Mouse (Mus musculus): ENCODE measurements around the gene B230217C12Rik. TPM values are rescaled to one million over a fixed set of nuclear protein-coding genes. Genes with fewer than 3 reads are reported as not detected.
"Not testable (repeated sequence)": the region's sequence is repeated elsewhere in the genome, so short reads cannot be mapped to it uniquely, and the experiment has no call there.

The B230217C12Rik gene
- total RNA-seq, 2 experiments from 2014 or later, result 1.7 TPM; not detected in 1

DNA sequence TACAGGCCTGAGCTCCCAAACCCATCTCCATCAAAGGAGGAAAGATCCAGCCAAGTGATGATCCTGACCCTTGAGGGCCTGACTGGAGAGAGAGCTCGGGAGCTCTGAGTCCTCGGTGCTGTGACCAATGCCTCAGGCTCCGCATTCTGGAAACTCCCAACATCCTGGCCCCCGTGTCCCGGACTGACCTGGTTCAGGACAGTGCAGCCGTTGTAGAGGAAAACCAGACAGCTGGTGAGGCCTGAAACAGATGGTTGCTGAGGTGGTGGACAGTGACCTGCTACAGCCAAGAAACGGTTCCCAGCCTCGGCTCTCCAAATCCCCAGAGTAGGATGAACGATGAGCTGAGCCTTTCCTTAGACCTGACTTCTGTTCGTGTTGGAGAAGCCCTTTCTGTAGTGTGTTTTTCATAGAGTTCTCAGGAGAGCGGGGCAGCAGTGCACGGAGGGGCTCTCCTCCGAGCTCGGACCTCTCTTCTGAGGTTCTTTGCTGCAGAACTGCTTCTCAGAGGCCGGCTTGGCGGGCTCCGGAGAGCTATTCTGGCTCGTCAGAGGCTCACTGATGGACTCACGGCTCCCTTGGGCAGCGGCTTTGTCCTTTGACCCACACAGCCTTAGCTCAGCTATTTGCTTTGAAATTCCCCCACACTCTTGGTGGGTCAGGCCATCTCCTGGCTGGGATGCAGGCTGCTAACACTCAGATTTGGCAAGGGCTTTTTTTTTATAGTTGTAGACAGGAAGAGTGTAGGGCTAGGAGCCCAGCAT is 17.6 kb upstream of the B230217C12Rik start:
- no peak for ATAC-seq (replicated peaks; ENCODE audit: low FRiP score, low TSS enrichment, poor library complexity, severe bottlenecking)

DNA sequence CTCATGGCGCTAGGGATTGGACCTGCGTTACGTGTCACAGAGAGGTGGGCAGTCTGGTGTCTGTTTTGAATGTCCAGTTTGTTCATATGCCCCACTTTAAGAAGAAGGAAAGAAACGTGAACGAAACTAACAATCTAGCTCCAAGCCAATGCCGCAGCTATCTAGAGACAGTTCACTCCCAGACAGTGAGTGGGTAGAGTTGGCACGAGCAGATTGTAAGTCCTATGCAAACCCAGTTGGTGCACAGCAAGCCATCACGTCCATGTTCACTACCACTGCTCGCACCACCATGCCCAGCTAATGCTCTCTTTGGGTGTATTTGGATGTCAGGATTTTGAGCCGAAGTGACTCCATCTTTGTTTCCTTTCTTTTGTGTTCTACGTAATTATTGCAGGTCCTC is 16.4 kb upstream of the B230217C12Rik start:
- no peak for ATAC-seq (replicated peaks; ENCODE audit: low FRiP score, low TSS enrichment, poor library complexity, severe bottlenecking)

DNA sequence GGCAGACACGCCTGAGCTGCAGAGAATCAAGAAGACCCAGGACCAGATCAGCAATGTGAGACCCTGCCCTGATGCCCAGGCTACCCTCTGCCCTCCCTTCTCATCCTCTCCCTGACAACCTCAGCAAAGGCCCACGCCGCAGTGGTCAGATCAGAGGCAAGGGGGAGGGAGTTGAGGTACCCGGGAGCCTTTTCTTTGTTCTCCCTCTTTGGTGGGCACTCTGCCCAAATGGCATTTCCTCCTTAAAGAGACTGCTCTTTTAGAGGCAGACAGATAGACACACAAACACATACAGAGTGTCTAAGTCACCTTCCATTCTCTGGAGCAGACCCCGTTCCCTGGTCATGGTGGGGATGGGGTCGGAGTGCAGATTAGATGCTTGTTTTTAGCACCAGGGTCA is 15.7 kb upstream of the B230217C12Rik start:
- no peak for ATAC-seq (replicated peaks; ENCODE audit: low FRiP score, low TSS enrichment, poor library complexity, severe bottlenecking)

DNA sequence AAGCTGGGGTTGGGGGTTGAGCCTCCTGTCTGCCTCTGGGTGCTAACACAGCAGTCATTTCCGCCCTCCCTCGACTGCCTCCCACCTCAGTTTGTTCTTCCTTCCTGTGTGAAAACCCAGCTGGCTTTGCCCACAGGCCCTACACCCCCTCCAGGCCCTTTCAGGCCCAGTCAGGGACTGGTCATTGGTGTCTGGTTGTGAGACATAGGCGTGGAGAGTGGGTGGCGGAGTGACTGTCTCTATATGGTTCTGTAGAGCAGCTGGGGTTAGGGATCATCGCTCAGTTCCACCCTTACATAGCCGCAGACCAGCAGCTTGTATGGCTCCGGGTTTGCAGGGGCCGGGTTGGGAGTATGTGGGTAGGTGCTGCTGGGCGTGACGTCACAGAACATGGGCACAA is 15.3 kb upstream of the B230217C12Rik start:
- peak; percentile 31; the same call in 1 of the 2 replicates for ATAC-seq (replicated peaks; ENCODE audit: low FRiP score, low TSS enrichment, poor library complexity, severe bottlenecking)

DNA sequence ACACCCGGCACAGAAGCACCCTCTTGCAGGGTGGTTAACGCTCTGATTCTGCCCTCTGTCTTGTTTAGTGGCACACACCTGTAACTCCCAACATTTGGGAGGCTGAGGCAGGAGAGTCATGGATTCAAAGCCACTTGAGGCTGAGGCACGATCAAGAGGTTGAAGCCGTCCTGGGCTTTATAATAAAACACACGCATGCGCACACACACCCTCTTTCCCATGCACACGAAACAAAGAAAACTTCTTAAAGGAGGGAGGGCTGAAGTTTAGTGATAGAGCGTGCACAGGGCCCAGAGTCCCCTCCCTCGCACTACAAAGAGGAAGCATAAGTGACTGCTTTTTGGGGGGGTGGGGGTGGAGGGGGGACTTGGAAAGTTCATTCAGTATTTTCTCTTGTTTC is 14.6 kb upstream of the B230217C12Rik start:
- ATAC-seq (replicated peaks; ENCODE audit: low FRiP score, low TSS enrichment, poor library complexity, severe bottlenecking), result no peak

DNA sequence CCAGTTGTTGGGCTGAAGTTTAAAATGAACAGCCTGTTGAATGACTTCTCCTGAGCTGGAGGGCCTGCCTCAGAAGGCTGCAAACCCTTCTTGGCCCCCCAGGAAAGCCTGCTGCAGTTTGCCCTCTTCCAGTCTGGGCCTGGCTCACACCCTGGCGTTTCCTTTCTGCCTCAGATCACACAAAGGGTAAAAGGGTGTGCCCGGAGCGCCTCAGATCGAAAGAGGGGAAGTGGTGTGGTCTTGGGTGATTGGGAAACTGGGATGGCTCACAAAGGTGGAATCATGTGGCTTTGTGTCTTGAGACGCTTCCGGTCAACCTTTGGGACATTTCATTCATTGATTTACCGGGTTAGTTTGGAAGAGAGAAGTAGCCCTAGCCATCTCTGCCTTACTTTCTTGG is 14.2 kb upstream of the B230217C12Rik start:
- no peak for ATAC-seq (replicated peaks; ENCODE audit: low FRiP score, low TSS enrichment, poor library complexity, severe bottlenecking)

DNA sequence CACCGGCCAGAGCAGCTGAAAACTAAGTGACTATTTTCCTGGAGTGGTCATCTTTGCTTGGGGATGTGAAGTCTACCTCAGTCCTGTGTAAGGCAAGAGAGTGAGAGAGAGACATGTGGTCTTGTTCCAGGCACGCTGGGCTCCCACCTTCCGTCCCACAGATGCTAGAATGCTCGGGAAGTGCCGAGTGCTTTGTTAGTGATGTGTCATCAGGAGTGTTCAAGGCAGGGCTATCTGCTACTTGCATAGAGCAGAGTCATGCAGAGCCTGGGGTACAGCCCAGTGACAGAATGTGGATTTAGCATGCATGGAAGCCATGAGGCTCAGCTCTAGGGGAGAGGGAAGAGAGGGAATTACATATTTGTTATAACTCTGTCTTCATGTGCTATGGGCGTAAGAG is 12.9 kb upstream of the B230217C12Rik start:
- no peak for ATAC-seq (replicated peaks; ENCODE audit: low FRiP score, low TSS enrichment, poor library complexity, severe bottlenecking)

DNA sequence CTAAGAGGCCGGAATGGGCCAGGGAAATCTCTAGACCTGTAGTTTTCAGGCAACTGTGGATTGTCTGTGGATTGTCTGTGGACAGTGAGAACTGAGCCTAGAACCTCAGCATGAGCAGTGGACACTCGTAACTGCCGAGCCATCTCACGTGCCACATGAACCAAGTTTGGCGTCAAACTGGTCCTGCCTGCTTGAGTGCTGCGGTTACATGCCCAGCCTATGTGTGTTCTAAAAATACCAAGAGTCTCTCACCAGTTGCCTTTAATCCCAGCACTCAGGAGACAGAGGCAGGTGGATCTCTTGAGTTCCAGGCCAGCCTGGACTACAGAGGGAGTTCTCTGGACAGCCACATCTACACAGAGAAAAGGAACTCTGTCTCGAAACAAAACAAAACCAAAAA is 11.2 kb upstream of the B230217C12Rik start:
- ATAC-seq (replicated peaks; ENCODE audit: low FRiP score, low TSS enrichment, poor library complexity, severe bottlenecking), result no peak

DNA sequence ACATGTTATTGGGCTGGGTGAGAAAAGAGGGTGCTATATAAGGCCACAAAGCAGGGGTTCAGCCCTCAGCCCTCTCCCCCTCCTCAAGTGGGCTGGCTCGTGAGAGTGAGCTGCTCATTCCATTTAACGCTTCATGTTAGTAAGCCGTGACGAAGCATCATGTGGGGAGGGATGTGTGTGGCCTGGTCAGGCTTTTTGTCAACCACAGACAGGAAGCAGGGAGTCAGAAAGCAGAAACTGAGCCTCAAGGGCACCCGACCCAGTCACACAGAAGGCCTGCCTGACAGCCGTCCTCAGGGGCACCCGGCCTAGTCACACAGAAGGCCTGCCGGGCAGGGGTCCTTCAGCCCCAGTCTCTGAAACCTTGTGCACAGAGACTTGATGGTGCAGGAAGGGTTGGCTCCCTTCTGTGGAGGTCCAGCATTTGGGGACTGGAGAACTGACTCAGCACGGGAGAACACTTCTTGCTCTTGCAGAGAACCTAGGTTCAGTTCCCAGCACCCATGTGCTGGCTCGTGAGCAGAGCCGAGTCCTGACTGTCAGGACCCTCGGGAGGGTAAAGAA is 10.6 kb upstream of the B230217C12Rik start:
- ATAC-seq (replicated peaks; ENCODE audit: low FRiP score, low TSS enrichment, poor library complexity, severe bottlenecking), result no peak

DNA sequence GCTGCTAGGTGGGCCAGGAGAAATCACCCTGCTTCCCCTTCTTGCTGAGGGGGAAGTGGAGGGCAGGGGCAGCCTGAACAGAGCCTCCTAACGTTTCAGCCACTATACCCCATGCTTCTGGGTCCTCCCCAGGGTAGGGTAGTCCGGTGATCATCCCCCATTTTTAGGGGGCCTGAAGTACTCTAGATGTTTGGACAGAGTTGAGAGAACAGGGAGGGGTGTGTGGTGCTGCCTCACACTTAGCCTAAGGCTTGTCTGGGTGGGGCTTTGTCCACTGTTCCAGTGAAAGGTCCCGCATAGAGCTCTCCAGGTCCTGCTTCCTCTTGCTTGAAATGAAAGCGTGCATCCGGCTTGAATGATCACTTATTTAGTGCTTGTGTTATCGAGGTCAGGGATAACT is 10.1 kb upstream of the B230217C12Rik start:
- no peak for ATAC-seq (replicated peaks; ENCODE audit: low FRiP score, low TSS enrichment, poor library complexity, severe bottlenecking)

DNA sequence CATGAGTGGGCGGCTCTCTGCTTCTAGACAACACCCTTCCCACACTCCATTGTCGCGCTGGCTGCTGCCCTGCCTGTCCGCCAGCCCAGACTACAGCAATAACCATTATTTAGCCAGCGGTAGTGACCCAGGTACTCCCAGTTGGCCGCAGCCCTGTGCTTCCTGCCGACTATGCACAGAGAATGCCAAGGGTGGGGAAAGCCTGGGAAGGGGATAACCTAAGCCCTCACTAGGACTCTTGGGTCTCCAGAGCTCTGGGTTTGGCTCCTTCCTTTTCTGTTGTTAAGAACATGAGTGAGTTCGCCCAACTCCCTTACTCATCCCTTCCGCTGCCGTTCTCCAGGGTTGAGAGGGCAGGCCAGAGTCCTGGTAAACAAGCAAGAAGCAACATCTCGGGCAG is 8.6 kb upstream of the B230217C12Rik start:
- ATAC-seq (replicated peaks; ENCODE audit: low FRiP score, low TSS enrichment, poor library complexity, severe bottlenecking), result no peak

DNA sequence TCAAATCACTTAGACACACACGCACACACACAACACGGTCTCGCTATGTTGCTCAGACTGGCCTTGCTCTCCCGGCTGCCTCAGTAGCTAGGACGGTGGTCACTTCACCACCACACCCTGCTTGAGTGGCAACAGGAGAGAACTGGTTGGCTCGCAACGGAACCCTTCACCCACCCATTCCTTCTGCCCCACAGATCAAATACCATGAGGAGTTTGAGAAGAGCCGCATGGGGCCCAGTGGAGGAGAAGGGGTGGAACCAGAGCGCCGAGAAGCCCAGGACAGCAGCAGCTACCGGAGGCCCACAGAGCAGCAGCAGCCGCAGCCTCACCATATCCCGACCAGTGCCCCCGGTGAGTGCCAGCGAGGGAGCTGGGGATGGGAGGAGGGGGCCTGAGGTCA is 7.2 kb upstream of the B230217C12Rik start:
- ATAC-seq (replicated peaks; ENCODE audit: low FRiP score, low TSS enrichment, poor library complexity, severe bottlenecking), result no peak

DNA sequence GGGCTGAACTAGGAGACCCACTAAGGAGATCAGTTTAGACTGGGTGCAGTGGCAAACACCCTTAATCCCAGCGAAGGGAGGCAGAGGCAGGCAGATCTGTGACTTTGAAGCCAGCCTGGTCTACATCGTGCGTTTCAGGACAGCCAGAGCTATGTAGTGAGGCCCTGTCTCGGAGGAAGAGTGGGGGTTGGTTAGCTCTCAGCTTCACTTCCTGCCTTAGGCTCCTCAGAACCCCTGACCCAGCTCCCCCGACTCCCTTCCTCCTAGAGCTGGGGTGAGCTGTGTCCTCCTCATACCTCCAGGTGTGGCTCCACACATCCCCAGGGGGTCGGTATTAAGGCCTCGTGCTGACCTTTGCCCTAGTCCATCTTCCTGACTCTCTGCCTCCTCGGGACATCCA is 4.0 kb upstream of the B230217C12Rik start:
- ATAC-seq (replicated peaks; ENCODE audit: low FRiP score, low TSS enrichment, poor library complexity, severe bottlenecking), result no peak

DNA sequence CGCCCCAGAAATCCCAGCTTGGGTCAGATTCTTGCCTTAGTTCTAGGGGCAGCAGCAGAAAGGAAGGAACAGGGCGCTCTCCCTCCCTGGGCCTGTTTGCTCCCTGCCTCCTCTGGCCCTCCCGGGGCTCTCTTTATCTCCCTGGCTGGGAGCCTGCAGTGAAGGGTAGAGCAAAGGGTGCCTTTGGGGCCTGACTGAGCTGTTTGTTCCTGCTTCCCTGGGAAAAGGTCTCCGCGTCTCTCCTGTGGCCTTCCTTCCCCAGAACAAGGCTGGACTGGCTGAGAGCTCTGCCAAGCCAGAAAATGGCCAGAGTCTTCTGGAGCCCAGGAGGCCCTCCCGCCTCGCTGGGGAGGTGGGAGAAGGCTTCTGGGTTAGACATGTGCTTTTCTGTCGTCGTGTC is 3.5 kb upstream of the B230217C12Rik start:
- not testable (repeated sequence) for ATAC-seq (replicated peaks; ENCODE audit: low FRiP score, low TSS enrichment, poor library complexity, severe bottlenecking)

DNA sequence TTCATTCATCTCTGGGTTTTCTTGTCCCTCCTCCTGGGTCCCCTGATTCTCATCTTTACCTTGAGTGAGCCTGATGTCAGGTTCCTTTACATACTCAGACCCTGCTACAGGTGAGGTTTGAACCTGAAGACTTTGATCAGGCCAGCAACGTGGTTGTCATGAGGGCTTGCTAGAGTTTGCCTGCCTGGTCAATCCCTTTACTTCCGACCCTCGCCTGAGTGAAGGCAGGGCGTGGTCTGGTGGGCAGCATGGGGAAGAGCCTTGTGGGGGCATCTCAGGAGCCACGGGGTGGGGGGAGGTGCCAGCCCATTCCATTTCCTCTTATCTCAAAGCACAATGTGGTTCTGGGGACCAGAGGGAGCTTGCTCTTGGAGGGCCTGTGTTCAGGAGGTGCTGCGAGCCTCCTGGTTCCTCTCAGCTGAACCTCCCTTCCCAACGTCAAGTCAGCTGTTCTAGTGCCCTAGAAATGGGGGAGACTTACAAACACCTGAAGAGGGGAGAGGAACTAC is 2.9 kb upstream of the B230217C12Rik start:
- ATAC-seq (replicated peaks; ENCODE audit: low FRiP score, low TSS enrichment, poor library complexity, severe bottlenecking), result peak; percentile 27; the same call in 1 of the 2 replicates

DNA sequence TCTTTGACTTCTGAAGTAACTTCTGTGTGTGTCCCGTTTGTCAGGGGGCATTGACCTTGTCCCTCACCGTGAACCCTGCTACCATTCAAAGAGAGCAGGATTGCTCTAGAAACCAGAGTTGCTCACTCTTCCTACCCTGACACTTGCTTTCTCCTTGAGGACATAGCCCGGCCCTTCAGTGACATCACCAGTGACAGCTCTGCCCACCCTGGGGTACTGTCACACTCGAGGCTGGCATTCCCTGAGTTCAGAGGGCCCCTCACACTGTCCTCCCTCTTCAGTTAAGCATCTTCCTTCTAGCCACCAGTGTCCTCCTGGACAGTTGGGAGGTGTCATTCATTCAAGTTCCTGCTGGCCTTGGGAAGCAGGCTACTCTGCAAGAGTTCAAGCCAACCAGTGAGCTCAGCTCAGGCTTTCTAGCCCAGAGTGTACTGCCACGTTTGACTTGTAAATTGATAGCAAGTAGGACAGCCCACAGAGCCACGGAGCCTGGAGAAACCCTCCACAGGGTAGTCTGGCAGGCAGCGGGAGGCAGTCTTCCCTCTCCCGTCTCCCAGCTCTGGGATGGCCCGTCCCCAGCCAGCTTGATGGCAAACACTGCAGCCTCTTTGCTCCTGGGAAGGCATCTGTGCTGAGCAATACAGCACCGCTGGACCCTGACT is 1.7 kb upstream of the B230217C12Rik start:
- no peak for ATAC-seq (replicated peaks; ENCODE audit: low FRiP score, low TSS enrichment, poor library complexity, severe bottlenecking)

DNA sequence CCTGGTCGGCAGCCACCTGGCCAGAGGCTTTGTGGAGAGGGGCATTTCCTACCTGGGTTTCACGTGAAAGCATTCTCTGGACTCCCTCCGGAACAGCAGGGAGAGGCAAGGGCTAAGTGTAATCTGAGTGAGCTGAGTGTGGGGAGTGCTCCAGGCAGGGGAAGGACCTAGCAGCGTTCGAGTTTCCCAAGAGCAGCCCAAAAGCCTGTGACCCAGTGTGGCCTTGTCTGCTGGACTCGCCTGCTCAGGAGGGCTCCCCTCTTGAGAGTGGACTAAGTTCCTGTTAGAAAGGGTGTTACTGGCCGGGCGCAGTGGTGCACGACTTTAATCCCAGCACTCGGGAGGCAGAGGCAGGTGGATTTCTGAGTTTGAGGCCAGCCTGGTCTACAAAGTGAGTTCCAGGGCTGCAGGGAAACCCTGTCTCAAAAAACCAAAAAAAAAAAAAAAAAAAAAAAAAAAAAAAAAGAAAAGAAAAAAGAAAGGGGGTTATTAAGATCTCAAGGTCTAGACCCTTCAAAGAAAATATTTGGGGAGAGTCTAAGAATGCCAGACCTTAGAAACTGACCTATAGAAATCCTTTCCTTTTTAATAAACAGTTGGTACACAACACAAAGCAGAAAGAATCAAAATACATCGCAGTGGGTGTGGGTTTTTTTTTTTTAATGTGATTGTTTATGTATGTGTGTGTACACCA is 992 bp upstream of the B230217C12Rik start:
- no peak for ATAC-seq (replicated peaks; ENCODE audit: low FRiP score, low TSS enrichment, poor library complexity, severe bottlenecking)

DNA sequence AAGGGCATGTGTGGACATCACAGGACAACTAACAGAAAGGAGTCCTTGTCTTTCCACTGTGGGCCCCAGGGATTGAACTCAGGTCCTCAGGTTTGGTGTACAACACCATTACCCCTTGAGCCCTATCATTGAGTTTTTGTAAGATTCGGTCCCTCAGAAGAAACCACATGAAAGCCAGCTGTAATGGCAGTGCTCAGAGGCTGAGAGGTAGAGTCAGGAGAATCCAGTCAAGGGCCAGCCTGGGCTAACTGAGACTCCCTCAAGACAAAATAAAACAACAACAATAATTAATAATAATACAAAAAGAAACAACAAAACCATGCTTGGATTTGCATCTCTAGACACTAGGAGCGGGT is 467 bp upstream of the B230217C12Rik start:
- ATAC-seq (replicated peaks; ENCODE audit: low FRiP score, low TSS enrichment, poor library complexity, severe bottlenecking), result no peak

DNA sequence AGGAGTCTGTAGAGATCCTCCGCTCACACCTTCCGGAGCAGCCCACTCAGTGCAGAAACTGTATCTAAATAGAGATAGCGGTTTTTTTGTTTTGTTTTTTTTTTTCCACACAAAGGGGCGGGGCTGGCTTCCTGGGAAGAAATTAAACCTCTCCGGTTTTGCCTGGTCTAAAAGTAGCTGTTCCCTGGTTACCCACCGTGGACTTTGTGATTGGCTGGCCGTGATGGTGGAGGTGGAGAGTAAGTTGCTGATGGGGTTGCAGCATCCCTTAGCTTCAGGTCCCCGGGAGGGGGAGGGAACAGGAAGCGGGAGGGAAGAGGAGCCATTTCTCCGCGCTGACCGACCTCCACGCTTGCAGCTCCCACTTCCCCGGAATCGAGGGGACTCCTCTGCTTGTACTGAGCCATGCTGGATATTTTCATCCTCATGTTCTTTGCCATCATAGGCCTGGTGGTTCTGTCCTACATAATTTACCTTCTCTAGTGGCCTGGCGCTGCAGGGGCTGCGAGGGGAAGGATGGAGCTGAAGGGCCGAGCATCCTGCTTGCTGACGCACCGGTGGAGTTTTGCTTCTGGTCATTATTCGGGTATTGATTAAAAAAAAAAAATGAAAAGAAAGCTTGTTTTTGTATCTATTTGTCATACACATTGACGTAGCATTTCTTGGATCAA is 546 bp downstream of the B230217C12Rik start:
- ATAC-seq (replicated peaks; ENCODE audit: low FRiP score, low TSS enrichment, poor library complexity, severe bottlenecking), result peak; percentile 38

DNA sequence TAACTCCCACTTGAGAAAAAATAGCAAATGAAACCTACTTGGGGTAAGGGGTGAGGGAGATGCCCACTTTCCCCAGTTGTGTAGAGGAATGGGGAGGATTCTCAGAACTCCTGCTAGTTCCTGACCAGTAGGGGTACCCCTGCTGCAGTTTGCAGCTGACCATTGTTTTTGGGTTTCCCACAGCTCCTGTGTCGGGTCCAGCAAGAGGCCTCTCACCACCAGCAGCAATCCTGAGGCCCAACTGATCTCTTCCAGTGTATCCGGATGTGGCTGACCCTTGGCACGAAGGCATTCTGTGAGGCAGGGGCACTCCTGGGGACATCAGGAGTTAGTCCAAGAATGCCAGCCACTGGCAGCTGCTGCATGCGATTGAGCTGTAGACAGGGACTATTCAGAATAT is 1.4 kb downstream of the B230217C12Rik start:
- no peak for ATAC-seq (replicated peaks; ENCODE audit: low FRiP score, low TSS enrichment, poor library complexity, severe bottlenecking)

All from megakaryocyte-erythroid progenitor cell, adult 5-6 weeks (primary cell).